Mouse (Mus musculus) midbrain, embryonic 14.5 days (tissue): ENCODE measurements around the gene Hmgb2. TPM values are rescaled to one million over a fixed set of nuclear protein-coding genes. Genes with fewer than 3 reads are reported as not detected.

Source experiments
- ATAC-seq: fragments of 200-750 bp; cut with Nextera tagmentation; 2 replicates; pipeline ENCODE4 v1.8.0; 2017; ENCODE audit warnings: moderate number of reproducible peaks, moderate library complexity; ENCODE audit not compliant: low FRiP score, low TSS enrichment
- DNase-seq: peaks from one replicate; pipeline ENCODE4 v3.0.0-alpha.2; 2015
- H3K27ac ChIP-seq: fragments of 300-500 bp; sonication (generic); replicated peaks from 2 replicates; pipeline ENCODE4 v1.5.1; 2014; ENCODE audit warnings: mild to moderate bottlenecking, low read depth, low read length, moderate library complexity
- H3K27me3 ChIP-seq: fragments of 300-500 bp; sonication (generic); 2 replicates; pipeline ENCODE4 v1.6.1; 2014; ENCODE audit warnings: low read length, control low read depth, mixed read lengths; ENCODE audit not compliant: control insufficient read depth, insufficient read depth
- H3K36me3 ChIP-seq: fragments of 300-500 bp; sonication (generic); 2 replicates; pipeline ENCODE4 v1.6.1; 2014; ENCODE audit warnings: low read length, control low read depth; ENCODE audit not compliant: control insufficient read depth, insufficient read depth
- H3K4me1 ChIP-seq: fragments of 300-500 bp; sonication (generic); 2 replicates; pipeline ENCODE4 v1.6.1; 2014; ENCODE audit warnings: mild to moderate bottlenecking, antibody characterized with exemption, low read length, control low read depth; ENCODE audit not compliant: control insufficient read depth, insufficient read depth
- H3K4me2 ChIP-seq: fragments of 300-500 bp; sonication (generic); 2 replicates; pipeline ENCODE4 v1.6.1; 2014; ENCODE audit warnings: mild to moderate bottlenecking, low read length, moderate library complexity
- H3K4me3 ChIP-seq: fragments of 300-500 bp; sonication (generic); replicated peaks from 2 replicates; pipeline ENCODE4 v1.5.1; 2014; ENCODE audit warnings: low read depth, low read length
- H3K9ac ChIP-seq: fragments of 300-500 bp; sonication (generic); replicated peaks from 2 replicates; pipeline ENCODE4 v1.6.1; 2014; ENCODE audit warnings: mild to moderate bottlenecking, low read length, moderate library complexity
- H3K9me3 ChIP-seq: fragments of 300-500 bp; sonication (generic); 2 replicates; pipeline ENCODE4 v1.6.1; 2016; ENCODE audit warnings: low read length, control low read depth, mixed read lengths; ENCODE audit not compliant: control insufficient read depth
- WGBS: fragments of 180-500 bp; shearing (Covaris S2); extraction: QIAGEN DNeasy Blood & Tissue Kit; methylation state at CpG from one replicate; pipeline ENCODE4 v1.1.7; 2014; 5-methylcytosine and 5-hydroxymethylcytosine counted together
- polyA plus RNA-seq: library from polyadenylated mRNA; unstranded; fragments of >200 nt; fragmentation: Nextera tagmentation; extraction: Ambion mirVana; gene quantifications from 2 replicates; pipeline ENCODE4 v1.2.1, GENCODE M21; 2014

Hmgb2 gene
- polyA plus RNA-seq, result 61.6 and 103 TPM in 2 replicates

GRCm38 (mm10) chr8:57511316-57512118, at the start of gene Hmgb2:
Hmgb2 (plus strand) TSS chr8:57511907.
- DNase-seq, result peak; percentile 100
- Histone ChIP-seq H3K4me3 (peak within 1 kb of the TSS; percentile 76), H3K27ac (peak within 1 kb of the TSS; percentile 95), H3K4me1 (no peaks in the 10 kb centered on the region), H3K9me3 (no peaks in the 10 kb centered on the region), H3K9ac (peak within 1 kb of the TSS; percentile 86), H3K36me3 (no peaks in the 10 kb centered on the region), H3K4me2 (peak within 1 kb of the TSS; percentile 95), H3K27me3 (no peaks in the 10 kb centered on the region)
- WGBS, result under 1% methylated on average over 63 of the region's 63 CpGs
- peak; percentile 99 for ATAC-seq

DNA sequence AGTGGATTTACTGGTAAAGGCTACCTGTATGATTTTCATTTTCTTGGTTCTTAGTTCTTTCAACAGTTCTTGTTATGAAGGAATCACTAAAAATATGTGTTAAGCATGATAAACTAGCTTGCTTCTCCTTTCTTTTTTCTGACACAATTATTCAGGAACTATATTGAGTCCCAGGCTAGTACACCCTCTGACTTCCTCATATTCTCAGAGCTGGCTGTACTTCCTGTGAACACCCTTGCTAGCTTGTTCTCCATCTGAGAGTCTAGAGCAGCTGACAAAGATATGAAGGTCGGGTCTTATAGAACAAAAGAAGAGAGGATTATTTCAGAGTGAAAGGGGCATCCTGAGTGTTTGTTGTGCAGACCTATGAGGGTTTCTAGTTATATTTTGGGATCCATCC, 48.9 kb upstream of the Hmgb2 start:
- Histone ChIP-seq H3K4me3 (no peak overlapping the region), H3K36me3 (no peaks in the 10 kb centered on the region), H3K27ac (no peak overlapping the region), H3K9ac (no peak overlapping the region), H3K9me3 (no peaks in the 10 kb centered on the region), H3K4me2 (no peak overlapping the region), H3K27me3 (no peaks in the 10 kb centered on the region), H3K4me1 (no peaks in the 10 kb centered on the region)
- DNase-seq (no peak), ATAC-seq (no peak)
- WGBS, result 46% methylated on average over 1 of the region's 1 CpGs

DNA sequence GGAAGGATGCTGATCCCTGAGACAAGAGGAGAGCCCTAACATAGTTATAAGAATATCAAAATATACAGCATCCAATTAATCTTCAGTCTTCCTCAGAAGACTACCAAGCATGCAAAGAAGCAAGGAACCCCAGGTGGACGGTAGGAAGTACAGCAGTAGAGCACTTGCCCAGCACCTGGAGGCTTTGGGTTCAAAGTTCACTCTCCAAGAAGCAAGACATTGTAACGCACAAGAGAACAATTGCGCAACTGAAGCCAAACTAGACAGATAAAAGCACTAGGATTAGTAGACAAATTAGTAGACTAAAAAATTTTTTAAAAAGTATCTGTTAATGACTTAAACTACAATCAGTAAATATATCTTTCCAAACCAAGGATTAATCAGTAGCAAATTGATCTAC, 48.0 kb upstream of the Hmgb2 start:
- Histone ChIP-seq H3K27ac (no peak overlapping the region), H3K27me3 (no peaks in the 10 kb centered on the region), H3K4me2 (no peak overlapping the region), H3K4me3 (no peak overlapping the region), H3K4me1 (no peaks in the 10 kb centered on the region), H3K9ac (no peak overlapping the region), H3K36me3 (no peaks in the 10 kb centered on the region), H3K9me3 (no peaks in the 10 kb centered on the region)
- WGBS, result 96% methylated on average over 3 of the region's 3 CpGs
- ATAC-seq (no peak), DNase-seq (no peak)

GRCm38 (mm10) chr8:57468624-57469023, 43.1 kb upstream of the Hmgb2 start:
- Histone ChIP-seq H3K27ac (no peak overlapping the region), H3K9me3 (no peaks in the 10 kb centered on the region), H3K9ac (no peak overlapping the region), H3K4me2 (no peak overlapping the region), H3K36me3 (no peaks in the 10 kb centered on the region), H3K4me1 (no peaks in the 10 kb centered on the region), H3K27me3 (no peaks in the 10 kb centered on the region), H3K4me3 (no peak overlapping the region)
- ATAC-seq (no peak), DNase-seq (peak; percentile 17)
- WGBS, result 41% methylated on average over 5 of the region's 5 CpGs

DNA sequence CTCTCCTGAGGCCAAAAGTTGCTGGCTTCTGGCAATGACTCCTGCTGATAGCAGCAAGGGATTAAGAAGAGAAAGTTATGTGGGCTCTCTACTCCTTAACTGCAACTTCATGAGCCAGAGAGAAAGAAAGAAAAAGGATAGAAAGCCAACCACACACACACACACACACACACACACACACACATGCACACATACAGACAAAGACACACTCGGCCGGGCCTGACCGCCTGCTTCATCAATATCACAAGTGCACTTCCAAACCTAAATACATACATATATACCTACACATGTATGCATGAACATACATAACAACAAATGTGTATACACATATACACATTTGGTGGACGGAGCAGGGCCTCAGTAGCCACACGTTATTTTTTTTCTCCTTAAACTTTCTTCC, 40.8 kb upstream of the Hmgb2 start:
- 93% methylated on average over 5 of the region's 5 CpGs for WGBS
- ATAC-seq, result no peak
- Histone ChIP-seq H3K4me1 (no peaks in the 10 kb centered on the region), H3K4me3 (no peak overlapping the region), H3K27me3 (no peaks in the 10 kb centered on the region), H3K36me3 (no peaks in the 10 kb centered on the region), H3K4me2 (no peak overlapping the region), H3K27ac (no peak overlapping the region), H3K9ac (no peak overlapping the region), H3K9me3 (no peaks in the 10 kb centered on the region)
- DNase-seq, result no peak

GRCm38 (mm10) chr8:57473751-57474150, 38.0 kb upstream of the Hmgb2 start:
- Histone ChIP-seq H3K27me3 (no peaks in the 10 kb centered on the region), H3K36me3 (no peaks in the 10 kb centered on the region), H3K4me2 (no peak overlapping the region), H3K4me1 (no peaks in the 10 kb centered on the region), H3K9ac (no peak overlapping the region), H3K27ac (no peak overlapping the region), H3K9me3 (no peaks in the 10 kb centered on the region), H3K4me3 (no peak overlapping the region)
- no peak for ATAC-seq
- 89% methylated on average over 6 of the region's 6 CpGs for WGBS
- no peak for DNase-seq

DNA sequence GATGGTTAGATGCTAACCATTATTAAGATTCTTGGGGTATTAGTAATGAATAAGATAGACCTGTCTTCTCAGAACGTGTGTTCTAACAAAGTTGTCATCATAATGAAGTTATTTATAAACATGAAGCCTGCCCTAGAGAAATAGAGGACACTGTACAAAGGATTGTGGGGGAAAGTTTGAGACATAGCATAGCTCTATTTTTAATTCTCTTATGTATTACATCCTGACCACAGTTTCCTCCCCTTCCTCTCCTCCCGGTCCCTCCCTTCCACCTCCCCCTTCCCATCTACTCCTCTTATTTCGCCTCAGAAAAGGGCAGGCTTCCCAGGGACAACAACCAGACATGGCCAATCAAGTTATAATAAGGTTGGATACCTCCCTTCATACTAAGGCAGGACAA, 33.3 kb upstream of the Hmgb2 start:
- 73% methylated on average over 3 of the region's 3 CpGs for WGBS
- Histone ChIP-seq H3K9ac (no peak overlapping the region), H3K27ac (no peak overlapping the region), H3K4me3 (no peak overlapping the region), H3K4me1 (no peaks in the 10 kb centered on the region), H3K4me2 (no peak overlapping the region), H3K36me3 (peaks cover 15% of the 10 kb centered on the region), H3K27me3 (no peaks in the 10 kb centered on the region), H3K9me3 (no peaks in the 10 kb centered on the region)
- ATAC-seq (no peak), DNase-seq (no peak)

DNA sequence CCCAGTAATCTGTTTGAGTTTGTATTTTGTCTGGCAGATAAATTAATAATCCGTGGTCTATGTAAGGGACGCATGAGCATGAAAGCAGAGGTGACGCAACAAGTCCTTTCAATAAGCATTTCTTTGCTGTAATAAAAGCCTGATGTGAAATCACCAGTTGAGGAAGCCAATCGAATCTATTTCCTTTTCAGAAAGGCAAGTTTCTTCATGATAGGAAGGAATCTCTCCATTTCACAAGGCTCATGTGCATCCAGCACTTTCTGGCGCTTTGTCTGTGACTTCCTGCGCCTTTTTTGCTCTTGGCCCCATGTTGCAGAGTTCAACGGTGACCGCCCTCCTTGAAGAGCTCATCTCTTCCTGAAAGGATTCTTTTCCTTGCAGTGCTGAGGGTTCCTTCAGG, 32.0 kb upstream of the Hmgb2 start:
- H3K27me3 ChIP-seq, result no peaks in the 10 kb centered on the region
- H3K27ac ChIP-seq, result no peak overlapping the region
- no peak for ATAC-seq
- no peak for DNase-seq
- H3K9ac ChIP-seq, result no peak overlapping the region
- no peaks in the 10 kb centered on the region for H3K9me3 ChIP-seq
- H3K4me3 ChIP-seq, result no peak overlapping the region
- peaks cover 18% of the 10 kb centered on the region for H3K36me3 ChIP-seq
- no peaks in the 10 kb centered on the region for H3K4me1 ChIP-seq
- WGBS, result 95% methylated on average over 8 of the region's 8 CpGs
- no peak overlapping the region for H3K4me2 ChIP-seq

- ATAC-seq (no peak), DNase-seq (no peak)
- H3K4me3 ChIP-seq, result no peak overlapping the region
- 90% methylated on average over 4 of the region's 4 CpGs for WGBS
- H3K4me1 ChIP-seq, result no peaks in the 10 kb centered on the region
- no peak overlapping the region for H3K4me2 ChIP-seq
- no peak overlapping the region for H3K27ac ChIP-seq
- no peaks in the 10 kb centered on the region for H3K9me3 ChIP-seq
- H3K27me3 ChIP-seq, result no peaks in the 10 kb centered on the region
- no peak overlapping the region for H3K9ac ChIP-seq
- H3K36me3 ChIP-seq, result peaks cover 18% of the 10 kb centered on the region
Measured at GRCm38 (mm10) chr8:57480606-57481005, 31.1 kb upstream of the Hmgb2 start.
